Mouse (Mus musculus) limb, embryonic 13.5 days (tissue): ENCODE results near the gene Lsamp. TPM values are rescaled to one million over a fixed set of nuclear protein-coding genes. Genes with fewer than 3 reads are reported as not detected.

Source experiments
- ATAC-seq: fragments of 200-750 bp; cut with Nextera tagmentation; 2 replicates; pipeline ENCODE4 v1.8.0; 2017; ENCODE audit warnings: low read depth, moderate number of reproducible peaks, moderate TSS enrichment; ENCODE audit not compliant: low FRiP score
- H3K27ac ChIP-seq: fragments of 300-500 bp; sonication (generic); 2 replicates; pipeline ENCODE4 v1.5.1; 2015; ENCODE audit warnings: inconsistent platforms, mild to moderate bottlenecking, moderate library complexity
- H3K27me3 ChIP-seq: fragments of 300-500 bp; sonication (generic); 2 replicates; pipeline ENCODE4 v1.6.1; 2015; ENCODE audit warnings: mild to moderate bottlenecking, inconsistent platforms
- H3K36me3 ChIP-seq: fragments of 300-500 bp; sonication (generic); 2 replicates; pipeline ENCODE4 v1.6.1; 2015; ENCODE audit warnings: inconsistent platforms, mild to moderate bottlenecking, moderate library complexity
- H3K4me1 ChIP-seq: fragments of 300-500 bp; sonication (generic); 2 replicates; pipeline ENCODE4 v1.6.1; 2015; ENCODE audit warnings: inconsistent platforms
- H3K4me2 ChIP-seq: fragments of 300-500 bp; sonication (generic); replicated peaks from 2 replicates; pipeline ENCODE4 v1.6.1; 2015; ENCODE audit warnings: inconsistent platforms, mild to moderate bottlenecking, moderate library complexity
- H3K4me3 ChIP-seq: fragments of 300-500 bp; sonication (generic); 2 replicates; pipeline ENCODE4 v1.5.1; 2015; ENCODE audit warnings: moderate library complexity, mild to moderate bottlenecking, inconsistent platforms
- H3K9ac ChIP-seq: fragments of 300-500 bp; sonication (generic); 2 replicates; pipeline ENCODE4 v1.6.1; 2015; ENCODE audit warnings: mild to moderate bottlenecking, inconsistent platforms
- H3K9me3 ChIP-seq: fragments of 300-500 bp; sonication (generic); 2 replicates; pipeline ENCODE4 v1.6.1; 2016; ENCODE audit warnings: inconsistent platforms
- WGBS: fragments of 180-500 bp; shearing (Covaris S2); methylation state at CpG from one replicate; pipeline ENCODE4 v1.1.7; 2015; 5-methylcytosine and 5-hydroxymethylcytosine counted together
- polyA plus RNA-seq: library from polyadenylated mRNA; unstranded; fragments of >200 nt; fragmentation: Nextera tagmentation; extraction: Ambion mirVana; gene quantifications from 2 replicates; pipeline ENCODE4 v1.2.1, GENCODE M21; 2015

Lsamp gene
- polyA plus RNA-seq, 1 experiment from 2014 or later: 11.3 TPM

DNA sequence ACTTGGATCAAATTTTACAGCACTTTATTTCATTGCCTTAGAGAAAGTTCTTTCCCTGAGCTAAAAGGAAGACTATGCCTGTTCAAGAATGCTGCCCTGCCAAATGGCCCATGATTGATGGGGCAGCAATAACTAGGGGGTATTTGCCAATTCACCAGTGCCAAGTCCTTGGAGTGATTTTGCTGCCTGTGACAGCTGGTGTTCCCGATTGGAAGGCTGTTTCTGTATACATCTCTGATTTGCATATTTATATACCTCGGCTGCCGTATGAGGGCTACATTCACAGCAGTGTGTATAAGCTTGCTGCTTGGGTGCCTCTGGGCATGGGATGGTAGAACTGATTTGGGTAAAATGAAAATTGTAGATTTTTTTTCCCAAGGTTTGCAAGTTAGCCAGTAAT lies 1919.5 kb downstream of the Lsamp start:
- Histone ChIP-seq H3K36me3 (no peaks in the 10 kb centered on the region), H3K9me3 (no peaks in the 10 kb centered on the region), H3K4me3 (no peak overlapping the region), H3K27ac (no peak overlapping the region), H3K4me2 (no peak overlapping the region), H3K4me1 (no peaks in the 10 kb centered on the region), H3K27me3 (no peaks in the 10 kb centered on the region), H3K9ac (no peak overlapping the region)
- WGBS: 69% methylated on average over 3 of the region's 3 CpGs
- no peak for ATAC-seq

DNA sequence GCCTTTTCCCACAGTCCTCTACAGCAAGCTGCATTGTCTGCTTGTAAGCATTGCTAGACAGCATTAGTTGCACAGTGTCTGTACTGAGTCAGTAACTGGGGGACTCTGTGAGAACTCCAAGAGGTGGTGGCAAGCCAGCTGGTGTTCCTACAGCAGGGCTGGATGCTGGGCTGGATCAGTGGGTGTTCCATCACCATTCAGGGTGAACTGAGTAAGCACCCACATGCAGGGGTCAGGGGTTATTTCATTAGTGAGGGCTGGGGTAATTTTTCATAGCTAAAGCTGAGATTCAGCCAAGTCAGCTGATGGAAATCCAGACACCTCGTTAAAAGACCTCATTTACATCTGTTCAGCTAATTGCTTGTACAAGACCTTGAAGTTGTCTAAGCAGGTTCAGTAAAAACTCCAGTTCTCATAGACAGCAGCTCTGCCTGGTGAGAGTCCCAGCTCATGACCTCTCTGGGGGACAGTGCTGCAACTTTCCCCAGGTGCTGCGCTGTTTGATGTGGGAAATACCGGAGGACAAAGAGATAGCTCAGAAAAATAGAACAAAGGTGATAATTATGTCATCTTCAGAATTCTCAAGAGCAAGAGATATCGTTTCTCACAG lies 1928.5 kb downstream of the Lsamp start:
- Histone ChIP-seq H3K27me3 (no peaks in the 10 kb centered on the region), H3K27ac (no peak overlapping the region), H3K36me3 (no peaks in the 10 kb centered on the region), H3K9me3 (no peaks in the 10 kb centered on the region), H3K4me3 (no peak overlapping the region), H3K9ac (no peak overlapping the region), H3K4me2 (no peak overlapping the region), H3K4me1 (peaks cover 15% of the 10 kb centered on the region)
- 62% methylated on average over 4 of the region's 4 CpGs for WGBS
- no peak for ATAC-seq

DNA sequence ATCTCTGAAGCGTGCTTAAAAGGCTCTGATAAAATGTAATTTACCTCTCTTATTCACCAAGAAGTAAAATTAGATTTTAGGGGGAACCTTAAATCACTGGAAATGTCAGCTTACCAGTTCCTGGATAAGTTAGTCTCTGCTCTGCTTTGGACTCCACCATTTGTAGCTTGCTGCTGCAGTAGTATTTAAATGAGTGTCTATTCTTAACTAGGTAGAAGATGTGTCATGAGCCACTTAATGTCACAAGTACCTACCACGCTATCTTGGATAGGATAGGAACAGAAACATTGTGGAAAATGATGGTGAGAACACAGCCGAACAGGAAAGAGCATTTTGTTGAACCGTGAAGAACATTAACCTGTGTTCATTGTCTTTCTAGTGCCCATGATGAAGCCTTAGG lies 1929.2 kb downstream of the Lsamp start:
- no peak for ATAC-seq
- H3K4me3 ChIP-seq: no peak overlapping the region
- no peaks in the 10 kb centered on the region for H3K36me3 ChIP-seq
- H3K27ac ChIP-seq: no peak overlapping the region
- H3K4me1 ChIP-seq: peaks cover 16% of the 10 kb centered on the region
- no peak overlapping the region for H3K4me2 ChIP-seq
- WGBS: 89% methylated on average over 4 of the region's 4 CpGs
- no peaks in the 10 kb centered on the region for H3K9me3 ChIP-seq
- no peak overlapping the region for H3K9ac ChIP-seq
- H3K27me3 ChIP-seq: no peaks in the 10 kb centered on the region

DNA sequence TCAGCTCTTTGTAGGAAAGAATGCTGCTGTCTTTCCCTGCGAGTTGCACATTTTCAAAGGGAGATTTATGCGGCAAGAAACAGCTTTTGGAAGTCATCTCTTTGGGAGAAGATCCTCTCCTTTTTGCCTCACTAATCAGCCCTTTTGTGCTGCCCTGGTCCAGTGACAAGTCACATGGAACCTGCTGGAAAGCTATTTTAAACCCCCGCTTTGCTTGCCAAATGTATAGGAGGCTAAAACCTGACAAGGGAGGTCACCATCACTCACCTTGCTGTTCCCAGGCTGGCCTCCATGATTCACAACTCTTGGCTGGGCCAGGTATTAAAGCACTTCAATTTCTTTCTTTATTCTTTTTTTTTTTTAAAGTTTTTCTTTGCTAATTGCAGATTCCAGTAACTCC lies 1932.2 kb downstream of the Lsamp start:
- 88% methylated on average over 3 of the region's 3 CpGs for WGBS
- no peak overlapping the region for H3K4me2 ChIP-seq
- no peaks in the 10 kb centered on the region for H3K27me3 ChIP-seq
- no peak overlapping the region for H3K4me3 ChIP-seq
- peaks cover 16% of the 10 kb centered on the region for H3K4me1 ChIP-seq
- no peak for ATAC-seq
- no peaks in the 10 kb centered on the region for H3K36me3 ChIP-seq
- no peak overlapping the region for H3K27ac ChIP-seq
- H3K9me3 ChIP-seq: no peaks in the 10 kb centered on the region
- H3K9ac ChIP-seq: no peak overlapping the region

DNA sequence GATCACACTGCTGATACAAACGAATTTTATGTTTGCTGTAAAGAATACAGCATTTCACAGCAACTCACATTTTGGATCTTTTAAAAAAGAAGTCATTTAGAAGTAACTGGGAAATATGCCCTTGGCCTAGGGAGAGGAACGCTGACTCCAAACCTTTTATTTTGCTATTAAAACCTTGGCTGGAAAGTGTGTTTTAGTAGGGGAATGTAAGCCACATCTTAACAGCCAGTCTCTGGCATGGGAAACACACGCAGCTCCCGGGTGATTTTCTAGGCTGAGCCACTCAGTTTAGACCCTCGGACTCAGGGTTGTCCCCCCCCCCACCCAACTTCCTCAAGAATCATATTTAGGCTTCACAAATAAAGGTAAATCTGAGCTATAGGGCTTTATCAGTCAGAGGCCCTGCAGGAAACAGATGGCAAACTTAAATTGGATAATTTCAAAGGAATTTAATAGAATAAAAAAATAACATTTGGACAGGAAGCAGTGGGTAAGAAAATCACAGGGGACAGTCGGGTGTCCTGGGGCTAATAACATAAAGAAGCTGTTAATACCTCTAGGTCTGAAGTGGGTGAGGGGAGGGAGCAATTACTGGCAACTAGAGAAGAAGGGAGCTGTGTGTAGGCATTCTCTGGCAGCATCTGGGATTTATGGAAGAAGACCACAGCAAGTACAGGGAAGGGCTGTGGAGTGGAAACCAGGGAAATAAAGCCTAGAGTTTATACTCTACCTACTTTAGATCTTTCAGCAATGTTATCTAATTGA lies 1933.1 kb downstream of the Lsamp start:
- peak overlapping the region; percentile 58; the same call in 1 of the 2 replicates for H3K27ac ChIP-seq
- H3K9me3 ChIP-seq: no peaks in the 10 kb centered on the region
- no peak overlapping the region for H3K4me3 ChIP-seq
- 20% methylated on average over 6 of the region's 6 CpGs for WGBS
- no peaks in the 10 kb centered on the region for H3K27me3 ChIP-seq
- H3K9ac ChIP-seq: no peak overlapping the region
- peaks cover 16% of the 10 kb centered on the region for H3K4me1 ChIP-seq
- ATAC-seq: peak; percentile 83
- peak overlapping the region; percentile 23 for H3K4me2 ChIP-seq
- no peaks in the 10 kb centered on the region for H3K36me3 ChIP-seq

DNA sequence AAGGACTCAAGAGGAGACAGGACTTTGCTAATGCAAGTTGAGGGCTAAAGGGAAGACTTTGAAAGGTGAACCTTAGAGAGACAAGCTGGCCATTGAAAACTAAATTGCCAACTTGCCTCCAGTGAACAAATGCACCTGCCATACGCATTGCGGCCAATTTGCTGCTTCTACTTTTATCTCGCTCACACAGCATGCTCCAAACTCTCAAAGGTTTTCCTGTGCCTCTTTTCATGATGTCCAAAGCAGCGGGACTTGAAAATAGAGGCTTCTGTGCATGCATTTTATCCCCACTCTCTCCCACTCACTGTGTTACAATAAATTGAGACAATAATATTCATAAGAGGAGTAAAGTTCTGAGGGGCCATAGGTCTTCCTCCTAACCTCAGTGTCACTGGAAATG lies 1945.4 kb downstream of the Lsamp start:
- H3K36me3 ChIP-seq: no peaks in the 10 kb centered on the region
- no peaks in the 10 kb centered on the region for H3K9me3 ChIP-seq
- 94% methylated on average over 4 of the region's 4 CpGs for WGBS
- no peak overlapping the region for H3K4me2 ChIP-seq
- H3K27ac ChIP-seq: no peak overlapping the region
- H3K27me3 ChIP-seq: no peaks in the 10 kb centered on the region
- H3K9ac ChIP-seq: no peak overlapping the region
- H3K4me3 ChIP-seq: no peak overlapping the region
- H3K4me1 ChIP-seq: no peaks in the 10 kb centered on the region
- ATAC-seq: no peak

DNA sequence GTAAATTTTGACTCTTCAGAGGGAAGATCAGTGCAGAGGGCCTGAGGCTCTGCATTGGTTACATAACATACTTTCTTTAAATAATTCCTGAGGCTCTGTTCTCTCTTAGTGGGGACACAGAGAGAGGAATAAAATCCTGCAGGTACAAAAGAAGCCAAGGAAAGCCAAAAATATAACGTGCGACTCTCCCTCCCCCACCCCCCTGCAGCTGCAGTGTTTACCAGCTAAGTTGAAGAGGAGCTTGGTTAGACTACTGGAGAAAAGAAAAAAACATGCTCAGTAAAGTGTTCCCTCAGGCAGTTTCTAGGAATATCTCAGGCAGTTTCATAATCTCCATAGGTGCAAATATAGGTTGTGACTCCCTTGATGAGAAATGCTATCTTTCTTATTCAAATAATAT lies 1951.5 kb downstream of the Lsamp start:
- no peak overlapping the region for H3K27ac ChIP-seq
- no peaks in the 10 kb centered on the region for H3K27me3 ChIP-seq
- 0 out of 2 replicates have a peak, but pooled peaks cover 2% of the 10 kb centered on the region for H3K4me1 ChIP-seq
- no peak overlapping the region for H3K4me2 ChIP-seq
- H3K9ac ChIP-seq: no peak overlapping the region
- ATAC-seq: no peak
- no peaks in the 10 kb centered on the region for H3K9me3 ChIP-seq
- WGBS: 65% methylated on average over 2 of the region's 2 CpGs
- no peaks in the 10 kb centered on the region for H3K36me3 ChIP-seq
- no peak overlapping the region for H3K4me3 ChIP-seq

DNA sequence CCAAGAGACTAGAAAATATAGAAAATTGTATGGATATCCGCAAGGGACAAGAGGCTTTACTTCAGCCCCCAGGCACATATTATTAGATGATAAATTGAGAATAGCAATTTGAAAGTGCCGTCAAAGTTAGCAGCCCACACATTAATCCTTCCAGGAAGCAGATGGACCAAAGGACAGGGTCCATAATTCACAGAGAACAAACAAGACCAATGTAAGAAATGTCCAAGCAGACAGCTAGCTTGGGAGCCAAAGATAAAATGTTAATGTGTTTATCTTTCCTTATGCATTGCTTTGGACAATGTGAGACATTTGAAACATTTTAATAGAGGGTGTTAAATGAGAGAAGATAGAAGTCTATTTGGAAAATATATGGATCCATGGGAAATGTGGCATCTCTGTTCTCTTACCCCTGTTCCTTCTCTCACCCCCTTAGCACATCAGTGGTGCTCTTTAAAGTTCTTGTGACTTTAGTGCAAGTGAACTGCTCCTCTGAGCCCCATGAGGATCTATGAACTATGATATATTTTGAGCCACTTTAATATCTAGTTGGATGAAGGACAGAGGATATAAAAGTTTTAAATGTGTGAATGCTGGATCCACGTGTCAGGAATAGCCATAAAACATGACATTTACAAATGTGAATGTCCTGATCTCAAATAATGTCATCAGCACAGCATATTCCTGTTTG lies 1952.9 kb downstream of the Lsamp start:
- Histone ChIP-seq H3K4me3 (no peak overlapping the region), H3K9ac (no peak overlapping the region), H3K27ac (no peak overlapping the region), H3K9me3 (no peaks in the 10 kb centered on the region), H3K4me2 (no peak overlapping the region), H3K4me1 (0 out of 2 replicates have a peak, but pooled peaks cover 2% of the 10 kb centered on the region), H3K27me3 (no peaks in the 10 kb centered on the region), H3K36me3 (no peaks in the 10 kb centered on the region)
- 64% methylated on average over 3 of the region's 3 CpGs for WGBS
- no peak for ATAC-seq

DNA sequence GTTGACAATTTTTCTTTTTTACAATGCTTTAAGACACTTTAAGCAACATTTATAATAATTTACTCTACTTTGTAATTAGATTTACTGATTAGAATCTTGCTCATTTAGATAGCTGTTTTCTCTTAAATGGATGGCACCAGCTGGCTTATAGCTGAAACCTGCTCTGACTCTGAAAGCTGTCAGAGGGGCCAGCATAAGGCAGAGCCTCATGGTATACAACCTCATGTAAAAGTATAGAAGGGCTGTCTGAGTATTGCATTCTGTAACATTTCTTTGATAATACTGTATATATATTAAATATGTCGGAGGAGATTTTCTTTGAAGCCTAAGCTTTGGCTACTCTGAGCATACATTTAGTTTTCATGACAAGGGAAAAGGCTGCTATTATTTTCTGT lies 1953.4 kb downstream of the Lsamp start:
- 92% methylated on average over 1 of the region's 1 CpGs for WGBS
- Histone ChIP-seq H3K36me3 (no peaks in the 10 kb centered on the region), H3K27ac (no peak overlapping the region), H3K4me2 (no peak overlapping the region), H3K27me3 (no peaks in the 10 kb centered on the region), H3K9ac (no peak overlapping the region), H3K4me3 (no peak overlapping the region), H3K9me3 (no peaks in the 10 kb centered on the region), H3K4me1 (0 out of 2 replicates have a peak, but pooled peaks cover 2% of the 10 kb centered on the region)
- no peak for ATAC-seq

DNA sequence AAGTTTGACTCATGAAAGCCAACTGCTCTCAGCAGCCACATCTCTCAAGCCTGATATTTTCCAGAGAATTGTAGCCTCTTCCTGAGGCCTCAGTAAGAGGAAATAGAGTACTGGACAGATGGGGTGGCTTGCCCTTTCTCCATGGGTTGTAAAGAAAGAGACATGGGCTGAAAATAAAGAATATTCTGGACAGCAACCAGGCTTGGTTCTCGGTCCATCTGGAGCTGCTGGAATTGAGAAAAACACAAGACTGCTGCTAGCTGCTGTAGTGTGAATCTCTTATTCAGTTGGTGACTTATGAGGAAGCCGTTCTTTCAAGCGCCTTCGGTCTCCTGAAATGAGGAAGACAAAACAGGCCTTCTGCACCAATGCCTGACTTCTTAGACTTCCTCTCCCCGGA lies 1954.1 kb downstream of the Lsamp start:
- Histone ChIP-seq H3K27me3 (no peaks in the 10 kb centered on the region), H3K36me3 (no peaks in the 10 kb centered on the region), H3K27ac (no peak overlapping the region), H3K4me1 (0 out of 2 replicates have a peak, but pooled peaks cover 2% of the 10 kb centered on the region), H3K4me3 (no peak overlapping the region), H3K9me3 (no peaks in the 10 kb centered on the region), H3K9ac (no peak overlapping the region), H3K4me2 (no peak overlapping the region)
- no peak for ATAC-seq
- 92% methylated on average over 5 of the region's 5 CpGs for WGBS

DNA sequence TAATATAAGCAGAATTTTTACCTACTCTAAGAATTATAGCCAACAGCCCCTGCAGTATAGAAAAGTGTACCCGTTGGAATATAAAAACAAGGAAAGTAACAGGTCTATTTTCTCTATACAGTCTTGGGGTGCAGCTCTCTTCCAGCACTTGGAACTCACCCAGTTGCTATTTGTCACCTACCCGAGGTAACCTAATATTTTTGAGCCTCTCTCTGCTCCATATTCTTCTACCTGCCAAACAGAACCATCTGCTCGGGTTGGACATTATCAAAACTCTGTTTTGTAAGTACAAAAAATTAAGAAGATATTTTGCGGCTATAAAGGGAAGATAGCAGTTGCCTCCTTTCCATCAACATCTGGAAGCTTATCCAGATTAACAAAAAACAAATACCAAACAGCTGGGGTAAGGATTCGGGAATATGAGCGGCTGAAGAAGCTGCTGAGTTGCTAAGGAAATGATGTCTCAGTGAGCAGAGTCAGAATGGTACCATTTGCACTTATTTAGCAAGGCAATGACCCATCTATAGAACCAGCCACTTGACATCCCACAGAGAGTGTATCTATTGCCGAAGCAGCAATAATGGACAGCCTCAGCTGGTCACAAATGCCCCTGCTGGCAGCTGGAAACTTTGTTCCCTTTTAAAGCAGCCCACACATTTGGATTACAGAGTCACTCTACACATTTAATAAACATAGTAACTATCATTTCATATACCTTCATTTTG lies 1957.6 kb downstream of the Lsamp start:
- no peaks in the 10 kb centered on the region for H3K4me1 ChIP-seq
- no peak overlapping the region for H3K4me2 ChIP-seq
- H3K9ac ChIP-seq: no peak overlapping the region
- no peak overlapping the region for H3K4me3 ChIP-seq
- no peaks in the 10 kb centered on the region for H3K9me3 ChIP-seq
- no peaks in the 10 kb centered on the region for H3K27me3 ChIP-seq
- 84% methylated on average over 7 of the region's 7 CpGs for WGBS
- H3K27ac ChIP-seq: no peak overlapping the region
- H3K36me3 ChIP-seq: no peaks in the 10 kb centered on the region
- ATAC-seq: no peak

DNA sequence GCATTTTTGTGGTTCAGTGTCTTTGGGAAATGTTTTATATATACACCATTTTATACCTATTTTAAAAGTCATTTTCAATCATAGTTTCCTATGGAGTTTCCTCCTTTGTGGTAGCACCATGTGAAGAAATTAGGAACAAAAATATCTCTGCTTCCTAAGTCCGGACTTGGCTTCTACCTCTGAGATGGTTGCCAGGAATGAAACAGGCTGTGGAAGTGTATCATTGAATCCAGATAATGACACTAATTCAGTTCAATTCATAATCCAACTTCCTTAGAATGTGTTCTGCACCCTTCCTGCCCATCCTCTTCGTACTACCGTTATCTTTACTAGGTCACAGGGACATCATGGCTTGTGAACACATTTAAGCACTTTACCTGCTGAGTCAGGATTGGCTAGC lies 1973.7 kb downstream of the Lsamp start:
- no peak overlapping the region for H3K9ac ChIP-seq
- H3K9me3 ChIP-seq: peaks cover 10% of the 10 kb centered on the region
- H3K27me3 ChIP-seq: no peaks in the 10 kb centered on the region
- ATAC-seq: no peak
- WGBS: 92% methylated on average over 3 of the region's 3 CpGs
- H3K27ac ChIP-seq: no peak overlapping the region
- H3K36me3 ChIP-seq: no peaks in the 10 kb centered on the region
- no peaks in the 10 kb centered on the region for H3K4me1 ChIP-seq
- H3K4me3 ChIP-seq: no peak overlapping the region
- no peak overlapping the region for H3K4me2 ChIP-seq
